Mouse (Mus musculus): ENCODE measurements around the gene Traf7. TPM values are rescaled to one million over a fixed set of nuclear protein-coding genes. Genes with fewer than 3 reads are reported as not detected.

The Traf7 gene
- polyA plus RNA-seq, 1 experiment: 12.7 TPM

GRCm38 (mm10) chr17:24549618-24550415, 22.1 kb upstream of the Traf7 start, which contains the start of gene Pkd1:
Gene Pkd1 (plus strand): TSS chr17:24549834.
- H3K36me3 ChIP-seq (ENCODE audit: control insufficient read depth): no peaks in the 10 kb centered on the region
- peak within 1 kb of the TSS; percentile 85 for H3K4me3 ChIP-seq (replicated peaks)
- H3K9me3 ChIP-seq (ENCODE audit: control insufficient read depth, low read length): no peaks in the 10 kb centered on the region
- peaks cover 4% of the 10 kb centered on the region for H3K27me3 ChIP-seq (ENCODE audit: control insufficient read depth)
- no peak for TF ChIP-seq TAL1 (IDR thresholded peaks at IDR 0.05; ENCODE audit: low read length)
- peaks cover 38% of the 10 kb centered on the region for H3K4me1 ChIP-seq (ENCODE audit: control insufficient read depth)

- H3K4me3 ChIP-seq (replicated peaks): peak overlapping the region; percentile 85
- TF ChIP-seq TAL1 (IDR thresholded peaks at IDR 0.05; ENCODE audit: low read length) (no peak), GATA1 (IDR thresholded peaks at IDR 0.05; ENCODE audit: low read length) (no peak)
- peaks cover 40% of the 10 kb centered on the region for H3K4me1 ChIP-seq (ENCODE audit: control insufficient read depth)
- H3K36me3 ChIP-seq (ENCODE audit: control insufficient read depth): no peaks in the 10 kb centered on the region
- no peaks in the 10 kb centered on the region for H3K9me3 ChIP-seq (ENCODE audit: control insufficient read depth, low read length)
- H3K27me3 ChIP-seq (ENCODE audit: control insufficient read depth): peaks cover 10% of the 10 kb centered on the region
Measured at GRCm38 (mm10) chr17:24548921-24549617, 21.3 kb upstream of the Traf7 start.

DNA sequence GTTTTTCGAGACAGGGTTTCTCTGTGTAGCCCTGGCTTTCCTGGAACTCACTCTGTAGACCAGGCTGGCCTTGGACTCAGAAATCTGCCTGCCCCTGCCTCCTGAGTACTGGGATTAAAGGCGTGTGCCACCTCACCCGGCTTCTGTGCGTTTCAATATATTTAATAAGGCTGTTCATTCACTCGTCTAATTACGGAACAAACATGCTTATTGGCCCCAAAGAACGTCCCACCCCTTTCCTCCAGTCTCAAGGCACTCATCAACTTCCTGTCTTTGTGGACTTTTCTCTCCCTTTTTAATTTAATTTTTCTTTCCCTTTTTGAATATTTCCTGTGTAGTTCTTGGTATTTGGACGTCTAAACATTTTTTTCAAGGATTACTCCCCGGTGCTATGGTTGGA, 20.7 kb upstream of the Traf7 start:
- no peak for TF ChIP-seq GATA1 (IDR thresholded peaks at IDR 0.05; ENCODE audit: low read length)
- no peak for TF ChIP-seq TAL1 (IDR thresholded peaks at IDR 0.05; ENCODE audit: low read length)
- Histone ChIP-seq H3K36me3 (ENCODE audit: control insufficient read depth) (no peaks in the 10 kb centered on the region), H3K4me1 (ENCODE audit: control insufficient read depth) (peaks cover 40% of the 10 kb centered on the region), H3K9me3 (ENCODE audit: control insufficient read depth, low read length) (no peaks in the 10 kb centered on the region), H3K27me3 (ENCODE audit: control insufficient read depth) (peaks cover 12% of the 10 kb centered on the region), H3K4me3 (replicated peaks) (peak overlapping the region; percentile 85)

DNA sequence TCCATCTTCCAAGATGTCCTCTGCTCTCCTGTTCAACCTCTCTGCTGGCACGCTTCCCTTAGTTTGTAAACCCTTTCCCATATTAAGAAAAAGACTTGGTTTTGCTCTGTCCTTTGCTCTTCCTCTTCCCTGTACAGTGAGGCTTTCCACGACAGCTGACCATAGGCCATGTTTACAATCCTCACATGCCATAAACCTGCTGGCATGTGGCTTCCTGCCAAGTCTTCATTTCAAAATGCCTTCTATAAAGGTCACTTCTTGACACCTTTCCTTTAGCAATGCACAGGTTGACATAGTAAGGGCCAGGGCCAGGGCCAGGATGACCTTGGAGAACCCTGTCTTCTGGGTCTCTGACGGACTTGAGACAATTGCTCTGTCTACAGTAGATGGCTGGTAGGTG, 18.5 kb upstream of the Traf7 start:
- no peak overlapping the region for H3K4me3 ChIP-seq (replicated peaks)
- no peak for TF ChIP-seq TAL1 (IDR thresholded peaks at IDR 0.05; ENCODE audit: low read length)
- TF ChIP-seq GATA1 (IDR thresholded peaks at IDR 0.05; ENCODE audit: low read length): no peak
- H3K36me3 ChIP-seq (ENCODE audit: control insufficient read depth): no peaks in the 10 kb centered on the region
- H3K27me3 ChIP-seq (ENCODE audit: control insufficient read depth): peaks cover 12% of the 10 kb centered on the region
- peaks cover 37% of the 10 kb centered on the region for H3K4me1 ChIP-seq (ENCODE audit: control insufficient read depth)
- H3K9me3 ChIP-seq (ENCODE audit: control insufficient read depth, low read length): no peaks in the 10 kb centered on the region

DNA sequence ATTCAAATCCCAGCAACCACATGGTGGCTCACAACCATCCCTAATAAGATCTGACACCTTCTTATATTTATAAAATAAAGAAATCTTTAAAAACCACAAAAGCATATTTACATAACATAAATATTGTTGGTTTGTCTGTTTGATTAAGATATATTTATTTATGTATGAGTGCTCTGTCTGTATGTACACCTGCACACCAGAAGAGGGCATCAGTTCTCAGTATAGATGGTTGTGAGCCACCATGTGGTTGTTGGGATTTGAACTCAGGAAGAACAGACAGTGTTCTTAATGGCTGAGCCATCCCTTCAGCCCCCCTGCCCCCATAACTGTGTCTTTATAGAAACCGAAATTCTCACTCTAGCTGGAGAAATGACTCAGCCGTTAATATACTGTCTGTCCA, 17.5 kb upstream of the Traf7 start:
- Histone ChIP-seq H3K4me1 (ENCODE audit: control insufficient read depth) (peaks cover 28% of the 10 kb centered on the region), H3K9me3 (ENCODE audit: control insufficient read depth, low read length) (no peaks in the 10 kb centered on the region), H3K36me3 (ENCODE audit: control insufficient read depth) (no peaks in the 10 kb centered on the region), H3K27me3 (ENCODE audit: control insufficient read depth) (peaks cover 12% of the 10 kb centered on the region), H3K4me3 (replicated peaks) (no peak overlapping the region)
- TF ChIP-seq TAL1 (IDR thresholded peaks at IDR 0.05; ENCODE audit: low read length): no peak
- TF ChIP-seq GATA1 (IDR thresholded peaks at IDR 0.05; ENCODE audit: low read length): no peak

GRCm38 (mm10) chr17:24544613-24545012, 16.9 kb upstream of the Traf7 start:
- Histone ChIP-seq H3K36me3 (ENCODE audit: control insufficient read depth) (no peaks in the 10 kb centered on the region), H3K4me1 (ENCODE audit: control insufficient read depth) (peaks cover 21% of the 10 kb centered on the region), H3K27me3 (ENCODE audit: control insufficient read depth) (peaks cover 12% of the 10 kb centered on the region), H3K4me3 (replicated peaks) (no peak overlapping the region), H3K9me3 (ENCODE audit: control insufficient read depth, low read length) (no peaks in the 10 kb centered on the region)
- TF ChIP-seq GATA1 (IDR thresholded peaks at IDR 0.05; ENCODE audit: low read length) (no peak), TAL1 (IDR thresholded peaks at IDR 0.05; ENCODE audit: low read length) (no peak)

GRCm38 (mm10) chr17:24540375-24540774, 12.6 kb upstream of the Traf7 start:
- Histone ChIP-seq H3K27me3 (ENCODE audit: control insufficient read depth) (peaks cover 18% of the 10 kb centered on the region), H3K9me3 (ENCODE audit: control insufficient read depth, low read length) (no peaks in the 10 kb centered on the region), H3K36me3 (ENCODE audit: control insufficient read depth) (no peaks in the 10 kb centered on the region), H3K4me3 (replicated peaks) (no peak overlapping the region), H3K4me1 (ENCODE audit: control insufficient read depth) (peaks cover 2% of the 10 kb centered on the region)
- TF ChIP-seq TAL1 (IDR thresholded peaks at IDR 0.05; ENCODE audit: low read length): no peak
- no peak for TF ChIP-seq GATA1 (IDR thresholded peaks at IDR 0.05; ENCODE audit: low read length)

- Histone ChIP-seq H3K27me3 (ENCODE audit: control insufficient read depth) (peaks cover 10% of the 10 kb centered on the region; the same call in 1 of the 2 replicates), H3K36me3 (ENCODE audit: control insufficient read depth) (no peaks in the 10 kb centered on the region), H3K4me1 (ENCODE audit: control insufficient read depth) (peaks cover 5% of the 10 kb centered on the region), H3K9me3 (ENCODE audit: control insufficient read depth, low read length) (no peaks in the 10 kb centered on the region), H3K4me3 (replicated peaks) (no peak overlapping the region)
- TF ChIP-seq GATA1 (IDR thresholded peaks at IDR 0.05; ENCODE audit: low read length) (no peak), TAL1 (IDR thresholded peaks at IDR 0.05; ENCODE audit: low read length) (no peak)
Measured at GRCm38 (mm10) chr17:24538950-24539349, 11.2 kb upstream of the Traf7 start.

DNA sequence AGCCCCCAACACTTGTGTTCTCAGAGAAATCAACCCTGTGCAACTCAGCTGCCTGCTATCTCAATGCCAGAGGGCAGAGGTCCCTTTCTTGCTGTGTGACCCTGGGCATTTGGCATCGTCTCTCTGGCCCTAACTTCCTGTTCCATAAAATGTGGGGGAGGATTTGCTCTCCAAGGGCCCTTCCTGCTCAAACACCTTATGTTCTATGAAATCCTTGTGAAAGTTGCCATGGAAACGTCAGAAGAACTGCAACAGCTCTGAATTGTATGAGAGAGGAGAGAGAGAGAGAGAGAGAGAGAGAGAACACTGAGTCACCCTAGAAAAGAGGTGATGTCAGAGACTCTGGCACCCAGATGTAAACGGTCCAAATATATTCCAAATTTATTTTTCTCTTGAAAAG, 9.8 kb upstream of the Traf7 start:
- TF ChIP-seq TAL1 (IDR thresholded peaks at IDR 0.05; ENCODE audit: low read length) (no peak), GATA1 (IDR thresholded peaks at IDR 0.05; ENCODE audit: low read length) (no peak)
- peaks cover 10% of the 10 kb centered on the region; the same call in 1 of the 2 replicates for H3K27me3 ChIP-seq (ENCODE audit: control insufficient read depth)

More for the DNA sequence above, 9.8 kb upstream of the Traf7 start:
- Histone ChIP-seq H3K36me3 (ENCODE audit: control insufficient read depth) (no peaks in the 10 kb centered on the region), H3K4me1 (ENCODE audit: control insufficient read depth) (peaks cover 19% of the 10 kb centered on the region), H3K9me3 (ENCODE audit: control insufficient read depth, low read length) (no peaks in the 10 kb centered on the region), H3K4me3 (replicated peaks) (no peak overlapping the region)

Measured in erythroblast, embryonic 14.5 days (primary cell).